Mouse (Mus musculus) urinary bladder, postnatal 36 days (tissue): ENCODE measurements around the gene Son.

ENCODE experiments used
- DNase-seq, 2 experiments: peaks; one replicate each; pipeline ENCODE4 v3.0.0; 2022; ENCODE audit warnings: low spot score in 2 of 2, mixed read lengths in 1 of 2

The Son gene

DNA sequence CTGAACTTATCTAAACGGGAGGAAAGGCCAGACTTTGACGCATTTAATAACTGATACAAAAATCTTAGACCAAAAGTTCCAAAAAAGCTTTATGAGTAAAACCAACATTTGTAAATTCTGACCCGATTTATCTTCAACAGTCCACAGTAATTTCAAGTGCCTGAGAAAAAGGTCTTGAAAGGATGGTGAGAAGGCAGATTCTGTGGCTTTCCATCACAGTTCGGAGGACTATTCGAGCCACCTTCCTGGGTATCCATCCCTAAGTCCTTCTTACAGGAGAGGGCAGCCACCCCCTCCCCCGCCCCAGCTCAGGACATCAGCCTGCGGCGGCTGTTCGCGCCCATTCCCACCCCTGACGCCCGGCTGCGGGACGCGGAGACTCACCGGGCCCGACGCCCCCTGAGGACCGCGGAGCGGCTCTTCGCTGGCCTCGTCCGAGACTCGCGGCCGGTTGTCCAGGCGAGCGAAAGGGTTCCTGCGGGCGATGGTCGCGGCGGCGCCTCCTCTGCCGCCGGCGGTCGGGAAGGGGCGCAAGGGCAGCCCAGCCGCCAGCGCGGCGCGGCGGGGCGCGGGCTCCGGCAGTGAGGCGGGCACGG, 40.8 kb downstream of the Son start:
- no peak for DNase-seq

DNA sequence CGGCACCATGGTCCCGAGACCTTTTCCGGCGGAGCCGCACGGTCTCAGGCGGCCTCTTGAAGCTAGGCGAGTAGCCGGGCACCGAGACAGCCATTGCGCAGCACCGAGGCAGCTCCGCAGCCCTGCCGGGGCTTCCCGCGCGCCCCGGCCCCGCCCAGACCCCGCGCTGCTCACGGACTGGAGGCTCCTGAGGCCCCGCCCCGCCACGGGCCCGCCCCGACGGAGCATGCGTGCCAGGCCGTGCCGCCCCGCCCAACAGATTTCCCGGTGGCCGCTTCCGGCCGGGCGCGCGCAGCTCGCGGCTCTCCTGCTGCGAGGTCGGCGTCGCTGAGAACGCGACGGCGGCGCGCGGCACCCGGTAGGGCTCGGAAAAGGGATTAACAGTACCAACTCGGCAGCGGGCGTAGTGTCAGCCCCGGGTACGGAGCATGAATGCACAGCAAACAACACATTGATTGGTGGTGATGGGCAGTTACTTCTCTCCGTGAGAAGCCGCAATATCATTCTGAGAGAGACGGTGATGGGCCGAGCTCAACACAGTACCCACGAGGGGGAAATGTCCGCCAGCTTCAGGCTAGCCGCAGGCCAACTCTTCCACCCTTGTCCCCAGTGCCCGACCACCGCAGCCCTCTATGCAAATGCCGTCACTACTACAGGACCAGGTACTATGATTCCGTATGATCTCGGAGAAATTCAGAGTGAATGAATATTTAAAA, 41.5 kb downstream of the Son start, which contains the start of gene Donson:
Gene Donson, minus strand, starts transcription at position 152 of the 716 bp plus-strand sequence.
- DNase-seq = peak; percentile 84 to 93

DNA sequence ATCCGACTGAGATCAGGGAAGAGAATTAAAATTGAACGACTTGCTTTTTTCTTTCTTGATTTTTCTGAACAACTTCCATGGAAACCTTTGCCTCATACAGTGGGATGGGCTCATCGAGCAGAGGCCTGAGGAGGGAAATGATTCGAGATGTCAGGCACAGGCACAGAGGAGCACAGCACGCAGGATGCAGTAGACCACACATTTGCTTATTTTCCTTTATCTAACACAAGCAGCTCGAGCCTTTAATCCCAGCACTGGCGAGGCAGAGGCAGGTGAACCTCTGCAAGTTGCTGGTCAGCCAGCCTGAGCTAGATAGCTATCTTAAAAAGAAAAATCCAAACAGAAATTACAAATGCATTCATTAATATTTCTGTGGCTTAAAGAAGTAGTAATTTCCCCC, 42.5 kb downstream of the Son start:
- no peak for DNase-seq

DNA sequence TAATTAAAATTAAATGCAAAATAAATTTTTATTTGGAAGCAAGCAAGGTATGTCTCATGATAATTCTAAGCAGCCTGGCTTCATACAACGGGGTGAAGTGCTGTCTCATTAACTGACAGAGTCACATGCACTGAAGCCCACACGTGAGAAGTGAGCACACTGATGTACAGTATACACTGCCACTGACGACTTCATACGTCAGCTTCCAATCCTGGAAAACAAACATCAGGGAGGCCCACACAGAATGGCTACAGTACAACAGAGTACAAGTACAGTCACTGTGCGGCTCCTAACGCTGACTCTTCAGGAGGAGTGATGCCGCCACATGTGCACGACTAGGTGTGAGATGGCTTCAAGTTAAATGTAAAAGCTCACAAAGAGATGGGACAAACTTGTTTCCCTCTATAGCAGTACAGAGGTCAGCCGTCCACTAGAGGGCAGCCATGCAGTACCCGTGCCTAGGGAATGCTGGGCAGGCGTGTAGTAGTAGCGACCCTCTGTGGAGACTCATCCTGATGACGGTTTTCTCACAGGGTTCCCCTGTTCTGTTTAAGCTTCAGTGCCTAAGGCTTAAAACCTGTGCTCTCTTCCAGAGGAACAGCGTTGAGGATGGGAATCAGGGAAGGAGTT, 47.3 kb downstream of the Son start:
- DNase-seq = peak; percentile 50 to 58

DNA sequence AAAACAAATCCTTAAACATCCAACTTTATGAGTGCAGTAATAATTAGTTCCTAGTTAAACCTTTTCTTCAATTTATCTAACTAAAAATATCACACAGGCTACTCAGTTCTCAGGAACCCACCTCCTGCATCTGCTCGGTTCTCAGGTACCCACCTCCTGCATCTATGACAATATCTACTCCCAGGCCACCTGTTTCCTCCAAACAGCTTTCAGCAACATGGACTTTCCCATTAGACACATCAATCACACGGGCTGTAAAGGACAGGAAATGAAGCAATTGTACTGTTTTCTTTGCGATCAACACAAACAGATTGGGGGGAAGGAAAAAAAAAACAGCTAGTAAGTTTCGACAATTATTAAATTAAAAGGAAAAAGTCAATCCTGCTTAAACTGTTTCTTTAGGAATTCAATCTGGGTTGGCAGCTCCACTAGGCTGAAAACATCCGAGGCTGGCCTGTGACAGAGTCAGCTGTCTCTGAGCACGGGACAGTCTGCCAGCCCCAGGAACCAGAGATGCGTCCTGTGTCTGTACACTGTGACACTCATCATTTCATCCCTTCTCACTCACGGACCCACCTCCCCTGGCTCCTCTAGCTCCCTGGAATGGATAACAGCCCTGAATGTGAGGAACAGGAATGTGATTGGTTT, 47.9 kb downstream of the Son start:
- DNase-seq = no peak

DNA sequence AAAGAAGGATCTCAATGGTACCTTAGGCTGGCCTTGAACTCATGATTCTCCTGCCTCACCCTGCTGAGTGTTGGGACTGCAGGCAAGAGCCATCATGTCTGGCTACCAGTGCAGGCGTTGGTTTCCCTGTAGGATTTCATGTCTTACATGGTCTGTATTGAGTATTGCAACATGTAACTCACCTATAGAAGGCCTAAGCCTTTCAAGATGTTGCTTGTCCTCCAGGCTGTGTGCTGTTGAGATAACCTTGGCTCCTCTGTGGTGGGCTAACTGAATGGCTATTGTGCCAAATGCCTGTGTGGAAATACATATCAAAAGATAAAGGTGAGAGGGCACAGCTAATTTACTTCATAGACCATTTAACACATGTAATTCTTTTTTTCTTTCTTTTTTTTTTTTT, 51.7 kb downstream of the Son start:
- no peak for DNase-seq

DNA sequence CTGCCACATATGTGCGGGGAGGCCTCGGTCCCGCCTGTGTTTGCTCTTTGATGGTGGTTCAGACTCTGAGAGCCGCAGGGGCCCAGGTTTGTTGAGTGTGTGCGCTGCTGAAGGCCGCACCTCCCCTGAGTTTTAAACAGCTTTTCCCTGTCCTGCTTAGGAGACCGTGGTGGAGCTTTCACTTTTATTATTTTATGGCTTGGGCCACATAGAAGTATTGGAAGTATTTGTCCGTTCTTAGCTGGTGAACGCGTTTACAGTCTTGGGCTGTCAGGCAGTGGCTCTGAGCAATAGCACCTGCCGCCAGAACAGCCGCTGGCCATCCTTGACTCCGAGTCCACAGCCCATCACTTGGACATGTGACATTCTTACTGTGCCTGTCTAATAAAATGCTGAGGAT, 54.6 kb downstream of the Son start:
- no peak for DNase-seq

DNA sequence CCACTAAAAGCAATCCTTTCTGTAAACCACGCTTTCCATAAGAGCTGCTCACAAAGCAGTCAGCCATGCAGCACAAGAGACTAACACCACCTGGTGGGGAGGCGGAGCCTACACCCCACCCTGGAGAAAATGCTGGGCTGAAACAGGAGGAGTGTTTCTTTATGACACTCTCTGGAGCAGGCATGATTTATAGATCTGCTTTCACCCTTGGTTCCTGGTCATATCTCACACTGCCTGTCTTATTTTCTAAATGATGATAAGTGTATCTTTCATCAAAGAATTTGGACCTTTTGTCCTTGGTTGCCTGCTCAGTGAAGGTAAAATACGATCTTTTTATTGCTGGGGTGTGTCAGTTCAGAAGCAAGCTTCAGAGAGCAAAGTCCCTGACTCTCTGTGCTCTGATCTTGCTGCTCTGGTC, 55.5 kb downstream of the Son start:
- DNase-seq = no peak

DNA sequence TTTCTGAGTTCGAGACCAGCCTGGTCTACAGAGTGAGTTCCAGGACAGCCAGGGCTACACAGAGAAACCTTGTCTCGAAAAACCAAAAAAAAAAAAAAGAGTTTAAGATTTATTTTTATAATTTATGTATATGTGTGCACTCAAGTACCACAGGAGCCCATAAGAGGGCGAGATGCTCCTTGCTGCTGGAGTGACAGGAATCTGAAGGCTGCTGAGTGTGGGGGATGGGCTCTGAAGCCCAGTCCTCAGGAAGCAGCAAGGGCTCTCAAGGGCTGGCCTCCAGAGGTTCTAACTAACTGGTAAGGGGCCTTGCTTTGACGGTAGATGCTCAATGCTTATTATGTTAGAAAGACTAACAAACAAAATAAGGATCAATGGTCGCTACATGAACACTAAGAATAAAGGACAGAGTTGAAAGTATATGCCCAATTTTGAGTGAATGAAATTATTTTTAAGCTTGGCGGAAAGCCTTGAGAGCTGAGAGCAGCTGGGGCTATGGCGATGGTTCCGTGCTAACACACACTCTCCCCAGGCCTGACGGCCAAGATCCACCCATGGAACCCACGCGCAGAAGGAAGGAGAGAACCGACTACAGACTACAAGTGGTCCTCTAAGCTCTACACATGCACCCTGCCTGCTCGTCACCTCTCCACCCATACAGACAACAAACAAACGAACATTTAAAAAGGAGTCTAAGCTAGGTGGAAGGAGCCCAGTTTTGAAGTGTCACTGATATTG, 57.5 kb downstream of the Son start:
- no peak for DNase-seq

DNA sequence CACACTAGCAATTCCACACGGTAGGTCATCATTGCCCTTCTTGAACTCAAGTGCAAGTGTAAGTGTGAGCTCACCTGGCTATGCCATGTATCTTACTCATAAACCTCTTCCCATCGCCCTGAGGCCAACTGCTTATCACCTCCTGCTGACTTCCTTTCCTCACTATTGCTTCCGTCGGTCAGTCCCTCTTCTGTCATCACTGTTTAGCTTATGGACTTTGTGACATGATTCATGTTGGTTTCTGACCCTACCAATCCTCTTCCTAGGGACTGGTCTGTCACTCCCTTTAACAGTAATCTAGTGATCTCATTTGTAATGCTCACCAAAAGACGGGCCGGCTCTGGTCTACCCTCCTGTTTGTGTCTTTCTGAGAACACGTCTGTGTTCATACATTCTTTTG, 62.9 kb downstream of the Son start:
- DNase-seq = no peak

DNA sequence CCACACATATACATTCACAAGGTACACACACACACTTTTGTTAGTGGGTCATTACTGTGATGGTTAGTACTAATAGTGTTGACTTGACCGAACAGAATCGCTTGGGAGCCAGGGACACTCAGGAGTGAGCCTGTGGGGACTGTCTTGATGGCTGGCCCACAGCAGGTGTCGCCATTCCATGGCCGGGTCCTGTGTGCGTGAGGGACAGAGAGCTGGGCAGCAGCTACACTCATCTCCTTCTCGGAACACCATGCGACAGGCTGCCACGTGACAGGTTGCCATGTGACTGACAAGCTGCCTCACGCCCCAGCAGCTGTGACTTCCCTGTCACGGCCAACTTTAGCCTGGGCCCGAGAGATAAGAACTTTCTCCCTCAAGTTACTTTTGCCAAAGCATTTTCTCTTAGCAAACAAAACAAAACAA, 69.6 kb downstream of the Son start:
- no peak for DNase-seq

DNA sequence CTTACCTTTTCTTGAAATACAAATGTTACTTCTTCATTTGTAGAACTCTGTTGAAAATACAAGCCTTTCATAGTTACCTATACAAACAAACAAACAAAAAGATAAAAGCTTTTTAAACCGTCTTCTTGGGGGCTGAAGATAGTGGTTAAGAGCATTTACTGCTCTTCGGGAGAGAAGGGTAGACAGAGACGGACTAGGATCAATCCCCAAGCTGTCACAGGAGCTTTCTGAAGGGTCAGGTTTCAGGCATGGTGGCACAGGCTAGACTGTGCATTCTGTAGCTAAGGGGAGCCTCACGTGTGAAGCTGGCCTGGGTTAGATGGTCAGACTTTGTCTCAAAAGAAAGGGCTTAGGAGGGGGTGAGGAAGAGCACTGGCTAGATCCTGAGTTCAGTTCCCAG, 70.1 kb downstream of the Son start:
- DNase-seq = no peak

DNA sequence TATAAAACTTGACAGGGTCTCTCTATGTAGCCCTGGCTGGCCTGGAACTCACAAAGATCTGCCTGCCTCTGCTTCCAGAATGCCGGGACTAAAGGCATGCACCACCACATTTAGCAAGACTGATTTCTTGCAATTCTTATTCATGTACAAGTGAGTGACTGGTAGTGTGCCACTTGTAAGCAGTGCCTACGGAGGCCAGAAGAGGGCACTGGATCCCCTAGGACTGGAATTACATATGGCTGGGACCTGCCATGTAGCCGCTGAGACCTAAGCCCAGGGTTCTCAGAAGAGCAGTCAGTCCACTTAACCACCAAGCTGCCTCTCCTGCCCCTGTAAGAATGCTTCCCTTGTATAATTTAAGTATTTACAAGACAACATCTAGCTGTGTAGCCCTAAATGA, 76.9 kb downstream of the Son start:
- peak in 1 of 2 experiments; percentile 45 for DNase-seq

DNA sequence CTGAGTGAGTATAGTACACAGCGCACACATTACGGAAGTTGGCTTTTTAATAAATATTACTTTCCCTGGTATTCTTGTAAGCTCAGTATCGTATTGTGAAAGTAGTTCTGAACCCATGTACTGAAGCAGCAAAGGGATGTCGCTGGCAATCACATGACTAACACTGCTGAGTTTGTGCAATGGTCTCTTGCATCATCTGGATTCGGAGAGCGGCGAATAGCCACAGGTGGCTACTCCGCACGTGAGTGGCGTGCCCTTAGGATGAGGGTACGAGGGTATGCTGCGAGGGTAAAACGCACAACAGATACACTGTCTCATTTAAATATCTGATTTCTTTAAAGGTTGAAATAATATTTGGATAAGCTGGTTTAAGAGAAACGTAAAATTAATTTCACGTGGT, 80.1 kb downstream of the Son start:
- DNase-seq = peak in 1 of 2 experiments; percentile 35

DNA sequence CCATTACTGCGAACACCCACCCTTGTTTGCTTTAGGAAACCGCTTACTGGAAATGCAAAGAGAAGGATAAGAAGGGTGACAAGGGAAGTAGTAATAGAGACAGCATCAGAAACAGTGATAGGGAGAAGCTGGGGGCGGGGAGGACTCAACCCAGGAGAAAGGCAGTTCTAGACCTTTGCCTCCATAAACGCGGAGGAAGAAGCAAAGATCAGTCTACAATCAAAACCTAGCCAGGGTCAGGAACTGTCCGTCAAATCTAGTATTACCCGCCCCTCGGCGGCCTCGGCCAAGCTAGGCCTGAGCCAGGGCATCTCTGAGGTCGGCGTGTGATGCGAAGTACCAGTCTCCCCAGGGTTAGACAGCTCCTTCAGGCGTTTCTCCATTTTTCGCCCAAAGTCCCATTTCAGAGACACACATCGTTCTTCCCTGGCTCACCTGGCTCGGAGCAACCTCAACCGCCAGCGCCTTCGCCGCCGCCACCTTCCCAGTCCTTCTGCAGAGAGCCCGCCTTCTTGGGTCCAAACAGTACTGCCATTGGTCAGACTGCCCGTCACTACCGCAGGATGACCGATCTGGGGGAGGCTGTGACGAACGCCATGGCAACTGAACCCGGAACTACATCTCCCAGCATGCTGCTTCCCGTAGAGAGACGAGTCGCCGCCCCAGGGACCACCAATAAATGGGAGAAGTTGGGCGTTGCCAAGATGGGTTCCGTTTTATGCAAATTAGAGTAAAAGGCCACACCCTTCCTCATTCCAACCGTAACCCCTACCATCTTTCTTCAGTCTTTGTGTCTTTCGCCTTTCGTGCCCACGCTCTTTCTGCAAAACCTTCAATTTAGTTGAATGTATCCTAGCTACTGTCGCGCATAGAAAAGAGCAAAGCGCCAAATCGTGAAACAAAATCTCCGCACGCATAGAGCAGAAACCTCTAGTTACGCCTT, 81.1 kb downstream of the Son start, which contains the start of gene Cryzl1:
Gene Cryzl1, minus strand, starts transcription at position 853 of the 943 bp plus-strand sequence.
- DNase-seq = peak; percentile 97 to 99
